Mouse (Mus musculus) heart, adult 11 months (tissue): ENCODE data around the gene Slc35a1.
A peak's percentile ranks its signal among the peaks of the same experiment; 100 is the strongest.

Experiments used
- DNase-seq: peaks from one replicate; pipeline ENCODE4 v3.0.0; 2022

The Slc35a1 gene

GRCm38 (mm10) chr4:34644779-34645178, 42.5 kb downstream of the Slc35a1 start:
- DNase-seq = no peak

- peak; percentile 51 for DNase-seq
Observed at GRCm38 (mm10) chr4:34640731-34641130, 46.5 kb downstream of the Slc35a1 start.

GRCm38 (mm10) chr4:34639745-34640364, 47.4 kb downstream of the Slc35a1 start:
- DNase-seq = peak; percentile 57

- DNase-seq = peak; percentile 55
Observed at GRCm38 (mm10) chr4:34637851-34638250, 49.4 kb downstream of the Slc35a1 start.

GRCm38 (mm10) chr4:34637386-34637785, 49.9 kb downstream of the Slc35a1 start:
- DNase-seq = peak; percentile 55

GRCm38 (mm10) chr4:34636036-34636435, 51.2 kb downstream of the Slc35a1 start:
- DNase-seq = peak; percentile 67

- DNase-seq = peak; percentile 41
Observed at GRCm38 (mm10) chr4:34634129-34634528, 53.1 kb downstream of the Slc35a1 start.

- DNase-seq = no peak
Observed at GRCm38 (mm10) chr4:34629956-34630355, 57.3 kb downstream of the Slc35a1 start.

- DNase-seq = no peak
Observed at GRCm38 (mm10) chr4:34626401-34626800, 60.8 kb downstream of the Slc35a1 start.

- peak; percentile 33 for DNase-seq
Observed at GRCm38 (mm10) chr4:34625556-34625955, 61.7 kb downstream of the Slc35a1 start.

- DNase-seq = no peak
Observed at GRCm38 (mm10) chr4:34616146-34616545, 71.1 kb downstream of the Slc35a1 start.

GRCm38 (mm10) chr4:34615303-34615702, 71.9 kb downstream of the Slc35a1 start:
- peak; percentile 81 for DNase-seq

GRCm38 (mm10) chr4:34614630-34615094, 72.6 kb downstream of the Slc35a1 start, which contains the start of the genes Orc3 and Rars2:
TSS of gene Orc3 (minus strand) at chr4:34614944.
TSS of gene Rars2 (plus strand) at chr4:34614957.
- DNase-seq = peak; percentile 99

GRCm38 (mm10) chr4:34613571-34614145, 73.6 kb downstream of the Slc35a1 start:
- DNase-seq = no peak
